Mouse (Mus musculus) small intestine, adult 2 months (tissue): ENCODE measurements around the gene Ptcd2.

Source experiments
- CTCF ChIP-seq: fragments of 200-500 bp; IDR thresholded peaks from 2 replicates; pipeline ENCODE4 v1.5.1; 2012; ENCODE audit warnings: low read depth, mild to moderate bottlenecking, control low read depth, inconsistent platforms, low read length, moderate library complexity, mixed read lengths; ENCODE audit not compliant: insufficient replicate concordance, insufficient read length; ENCODE audit errors: extremely low read depth
- POLR2A ChIP-seq: fragments of 200-500 bp; IDR thresholded peaks from 2 replicates; pipeline ENCODE4 v1.6.1; 2012; ENCODE audit warnings: low read depth, mild to moderate bottlenecking, control low read depth, inconsistent platforms, low read length, moderate library complexity

GRCm38 (mm10) chr13:99352758-99353489 is 8.4 kb upstream of the Ptcd2 start:
- TF ChIP-seq CTCF = peak; percentile 95
- no peak; the same call in 1 of the 2 replicates for TF ChIP-seq POLR2A
